Mouse (Mus musculus): Measurements from ENCODE around the gene Cdk19. TPM values are rescaled to one million over a fixed set of nuclear protein-coding genes. Genes with fewer than 3 reads are reported as not detected.
"Not testable (repeated sequence)": the region's sequence is repeated elsewhere in the genome, so short reads cannot be mapped to it uniquely, and the experiment has no call there.

Cdk19 gene
- polyA plus RNA-seq, 1 experiment, result 31.0 TPM

DNA sequence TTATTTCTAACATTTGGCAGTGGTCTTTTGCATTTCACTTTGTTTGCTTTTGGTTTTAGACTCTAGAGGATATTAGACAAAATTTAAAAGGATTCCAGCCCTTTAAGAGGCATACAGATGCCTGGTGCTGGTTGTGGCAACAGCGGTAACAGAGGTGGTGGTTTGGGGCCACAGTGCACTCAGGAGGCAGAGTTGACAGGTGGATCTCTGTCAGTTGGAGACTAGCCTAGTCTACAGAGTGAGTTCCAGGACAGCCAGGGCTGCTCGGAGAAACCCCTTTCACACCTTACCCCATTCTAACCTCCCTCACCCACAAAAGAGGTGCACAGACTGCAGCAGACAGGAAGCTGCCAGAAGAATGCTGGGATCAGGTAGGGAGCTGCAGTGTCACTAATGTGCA, 82.4 kb downstream of the Cdk19 start:
- peaks cover 52% of the 10 kb centered on the region for H3K4me1 ChIP-seq (replicated peaks; ENCODE audit: control insufficient read depth, insufficient read depth, low read length)
- 9% methylated on average over 2 of the region's 2 CpGs for WGBS
- H3K4me3 ChIP-seq (ENCODE audit: control insufficient read depth, insufficient read depth, low read length), result no peak overlapping the region

GRCm38 (mm10) chr10:40422696-40423095, 83.3 kb downstream of the Cdk19 start:
- Histone ChIP-seq H3K4me3 (ENCODE audit: control insufficient read depth, insufficient read depth, low read length) (no peak overlapping the region), H3K36me3 (ENCODE audit: control insufficient read depth, insufficient read depth, low read length) (no peaks in the 10 kb centered on the region), H3K4me1 (replicated peaks; ENCODE audit: control insufficient read depth, insufficient read depth, low read length) (peaks cover 48% of the 10 kb centered on the region), H3K27ac (ENCODE audit: control insufficient read depth, insufficient read depth, low read length) (peak overlapping the region; percentile 56; the same call in 1 of the 2 replicates), H3K27me3 (ENCODE audit: control insufficient read depth, insufficient read depth, low read length) (no peaks in the 10 kb centered on the region)
- TF ChIP-seq POLR2A (IDR thresholded peaks at IDR 0.05; ENCODE audit: control insufficient read depth, extremely low read depth, insufficient read depth, low read length, poor library complexity) (no peak), CTCF (IDR thresholded peaks at IDR 0.05; ENCODE audit: borderline replicate concordance, control insufficient read depth, extremely low read depth, insufficient read depth, low read length, poor library complexity) (no peak)
- DNase-seq, result no peak
- WGBS, result 41% methylated on average over 4 of the region's 4 CpGs

More for the DNA sequence above, 82.4 kb downstream of the Cdk19 start:
- no peak for TF ChIP-seq CTCF (IDR thresholded peaks at IDR 0.05; ENCODE audit: borderline replicate concordance, control insufficient read depth, extremely low read depth, insufficient read depth, low read length, poor library complexity)
- TF ChIP-seq POLR2A (IDR thresholded peaks at IDR 0.05; ENCODE audit: control insufficient read depth, extremely low read depth, insufficient read depth, low read length, poor library complexity), result no peak
- no peaks in the 10 kb centered on the region for H3K27me3 ChIP-seq (ENCODE audit: control insufficient read depth, insufficient read depth, low read length)
- H3K36me3 ChIP-seq (ENCODE audit: control insufficient read depth, insufficient read depth, low read length), result no peaks in the 10 kb centered on the region
- peak; percentile 53 for DNase-seq
- peak overlapping the region; percentile 62 for H3K27ac ChIP-seq (ENCODE audit: control insufficient read depth, insufficient read depth, low read length)

- H3K4me3 ChIP-seq (ENCODE audit: control insufficient read depth, insufficient read depth, low read length), result not testable (repeated sequence)
Observed at GRCm38 (mm10) chr10:40424428-40424827, 85.1 kb downstream of the Cdk19 start.

DNA sequence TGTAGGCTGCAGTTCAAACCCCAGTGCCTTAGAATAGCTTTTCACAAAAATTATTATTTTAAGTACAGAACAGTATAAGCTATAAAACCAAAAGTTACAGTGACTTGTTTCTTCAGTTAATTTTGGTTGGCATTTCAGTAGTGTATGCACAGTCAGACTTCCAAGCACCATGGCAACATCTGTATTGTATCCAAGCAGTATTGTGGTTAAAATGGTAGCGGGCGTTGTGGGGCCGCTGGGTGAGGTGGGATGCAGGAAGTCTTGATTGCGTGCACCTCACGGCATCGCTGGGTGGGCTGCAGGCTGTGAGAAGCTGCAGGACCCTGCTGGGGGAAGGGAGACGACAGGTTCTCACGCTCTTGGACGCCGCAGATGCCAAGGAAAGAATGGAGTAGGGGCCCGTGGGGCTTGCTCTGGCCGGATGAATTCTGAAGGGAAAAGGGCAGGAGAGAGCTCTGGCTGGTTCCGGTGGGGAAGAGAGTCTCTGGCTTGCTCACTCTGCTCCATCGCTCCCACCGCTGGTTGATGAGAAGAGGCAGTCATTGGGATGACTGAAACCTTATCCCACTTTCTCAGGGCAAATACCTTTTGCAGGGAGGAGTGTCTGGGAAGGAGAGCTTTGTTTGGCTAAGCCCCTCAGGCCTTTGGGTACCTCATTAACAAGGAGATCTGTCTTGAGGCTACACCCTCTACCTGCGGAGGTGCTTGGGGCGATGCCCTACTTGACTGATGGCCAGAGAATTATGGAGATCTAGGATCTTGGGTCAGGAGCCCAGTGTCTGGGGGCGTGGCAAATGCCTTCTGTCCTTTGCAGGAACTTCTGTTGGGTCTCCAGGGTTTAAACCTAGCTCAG, 86.1 kb downstream of the Cdk19 start:
- no peak for TF ChIP-seq CTCF (IDR thresholded peaks at IDR 0.05; ENCODE audit: borderline replicate concordance, control insufficient read depth, extremely low read depth, insufficient read depth, low read length, poor library complexity)
- no peak for TF ChIP-seq POLR2A (IDR thresholded peaks at IDR 0.05; ENCODE audit: control insufficient read depth, extremely low read depth, insufficient read depth, low read length, poor library complexity)

More at GRCm38 (mm10) chr10:40424428-40424827, 85.1 kb downstream of the Cdk19 start:
- H3K4me1 ChIP-seq (replicated peaks; ENCODE audit: control insufficient read depth, insufficient read depth, low read length), result peaks cover 41% of the 10 kb centered on the region
- H3K27ac ChIP-seq (ENCODE audit: control insufficient read depth, insufficient read depth, low read length); DNase-seq; H3K27me3 ChIP-seq (ENCODE audit: control insufficient read depth, insufficient read depth, low read length); H3K36me3 ChIP-seq (ENCODE audit: control insufficient read depth, insufficient read depth, low read length): not testable (repeated sequence)
- WGBS, result 98% methylated on average over 4 of the region's 4 CpGs

GRCm38 (mm10) chr10:40426096-40426450, 86.7 kb downstream of the Cdk19 start:
- Histone ChIP-seq H3K36me3 (ENCODE audit: control insufficient read depth, insufficient read depth, low read length) (no peaks in the 10 kb centered on the region), H3K4me1 (replicated peaks; ENCODE audit: control insufficient read depth, insufficient read depth, low read length) (peaks cover 31% of the 10 kb centered on the region), H3K27me3 (ENCODE audit: control insufficient read depth, insufficient read depth, low read length) (no peaks in the 10 kb centered on the region), H3K27ac (ENCODE audit: control insufficient read depth, insufficient read depth, low read length) (no peak overlapping the region; the same call in 1 of the 2 replicates), H3K4me3 (ENCODE audit: control insufficient read depth, insufficient read depth, low read length) (no peak overlapping the region)
- DNase-seq, result no peak
- TF ChIP-seq CTCF (IDR thresholded peaks at IDR 0.05; ENCODE audit: borderline replicate concordance, control insufficient read depth, extremely low read depth, insufficient read depth, low read length, poor library complexity) (no peak), POLR2A (IDR thresholded peaks at IDR 0.05; ENCODE audit: control insufficient read depth, extremely low read depth, insufficient read depth, low read length, poor library complexity) (no peak)
- WGBS, result 97% methylated on average over 6 of the region's 6 CpGs

More for the DNA sequence above, 86.1 kb downstream of the Cdk19 start:
- Histone ChIP-seq H3K4me1 (replicated peaks; ENCODE audit: control insufficient read depth, insufficient read depth, low read length) (peaks cover 35% of the 10 kb centered on the region), H3K27ac (ENCODE audit: control insufficient read depth, insufficient read depth, low read length) (no peak overlapping the region; the same call in 1 of the 2 replicates), H3K27me3 (ENCODE audit: control insufficient read depth, insufficient read depth, low read length) (no peaks in the 10 kb centered on the region), H3K4me3 (ENCODE audit: control insufficient read depth, insufficient read depth, low read length) (no peak overlapping the region), H3K36me3 (ENCODE audit: control insufficient read depth, insufficient read depth, low read length) (no peaks in the 10 kb centered on the region)
- DNase-seq, result no peak
- 64% methylated on average over 18 of the region's 18 CpGs for WGBS

DNA sequence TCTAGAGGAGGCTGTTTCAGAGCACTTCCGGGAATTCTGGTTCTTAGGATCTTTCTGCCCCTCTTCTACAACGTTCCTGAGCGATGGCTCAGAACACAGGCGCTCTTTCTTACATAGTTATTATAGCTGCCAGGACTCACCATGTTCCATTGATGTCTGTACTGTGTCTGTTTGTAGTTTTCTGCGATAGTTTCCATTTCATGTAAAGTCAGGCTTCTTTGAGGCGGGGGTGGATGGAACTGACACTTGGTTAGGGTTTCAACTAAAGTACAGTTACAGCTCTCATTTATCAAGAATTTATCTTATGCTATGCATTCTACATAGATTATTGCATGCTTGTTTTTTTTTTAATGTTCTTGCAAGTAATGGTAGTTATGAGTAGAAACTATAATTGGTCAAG, 89.3 kb downstream of the Cdk19 start:
- no peak overlapping the region for H3K27ac ChIP-seq (ENCODE audit: control insufficient read depth, insufficient read depth, low read length)

More for the DNA sequence above, 89.3 kb downstream of the Cdk19 start:
- no peak overlapping the region for H3K4me3 ChIP-seq (ENCODE audit: control insufficient read depth, insufficient read depth, low read length)
- H3K4me1 ChIP-seq (replicated peaks; ENCODE audit: control insufficient read depth, insufficient read depth, low read length), result peaks cover 25% of the 10 kb centered on the region
- DNase-seq, result no peak
- 72% methylated on average over 6 of the region's 6 CpGs for WGBS
- H3K27me3 ChIP-seq (ENCODE audit: control insufficient read depth, insufficient read depth, low read length), result no peaks in the 10 kb centered on the region
- H3K36me3 ChIP-seq (ENCODE audit: control insufficient read depth, insufficient read depth, low read length), result no peaks in the 10 kb centered on the region
- TF ChIP-seq CTCF (IDR thresholded peaks at IDR 0.05; ENCODE audit: borderline replicate concordance, control insufficient read depth, extremely low read depth, insufficient read depth, low read length, poor library complexity) (no peak), POLR2A (IDR thresholded peaks at IDR 0.05; ENCODE audit: control insufficient read depth, extremely low read depth, insufficient read depth, low read length, poor library complexity) (no peak)

All from thymus, adult 2 months (tissue).